Mouse (Mus musculus) left cerebral cortex, postnatal 36 days (tissue): ENCODE data around the gene Bdkrb2. TPM values are rescaled to one million over a fixed set of nuclear protein-coding genes. Genes with fewer than 3 reads are reported as not detected.

Experiments
- DNase-seq, 2 experiments: peaks; one replicate each; pipeline ENCODE4 v3.0.0; 2021 to 2022; ENCODE audit warnings: low spot score in 2 of 2, mixed read lengths in 1 of 2
- intact Hi-C: fragments of 180-260 bp; cut with DNase I; formaldehyde crosslinking; loops from one replicate; pipeline ENCODE4 v1.15.1; 2025
- total RNA-seq, 2 experiments: library from RNA; stranded (reverse); gene quantifications; 2 replicates each; pipeline ENCODE4 v1.2.3; 2021

Gene Bdkrb2
- total RNA-seq, 2 experiments from 2014 or later = 0.25 to 0.36 TPM

- intact Hi-C loops = no loop called here
- DNase-seq = no peak
Measured at GRCm38 (mm10) chr12:105545696-105546435, 17.2 kb upstream of the Bdkrb2 start.

DNA sequence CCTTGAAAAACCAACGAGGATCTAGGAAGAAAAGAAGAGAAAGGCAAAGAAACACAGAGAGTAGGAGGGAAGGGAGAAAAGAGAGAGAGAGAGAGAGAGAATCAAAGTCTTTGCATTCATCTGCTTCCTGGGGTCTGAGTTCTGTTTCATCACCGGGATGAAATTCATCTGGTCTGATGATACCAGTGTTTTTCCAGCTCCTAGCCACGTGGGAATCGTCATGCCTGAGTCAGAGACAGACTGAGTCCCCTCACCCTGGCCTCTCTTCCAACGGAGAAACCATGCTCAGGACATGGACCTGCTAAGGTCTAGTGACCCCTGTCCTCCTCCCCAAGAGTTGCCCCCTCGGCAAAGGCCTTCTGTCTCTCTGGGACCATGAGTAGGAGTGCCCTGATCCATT is 16.5 kb upstream of the Bdkrb2 start:
- intact Hi-C loops = no loop called here
- no peak for DNase-seq

DNA sequence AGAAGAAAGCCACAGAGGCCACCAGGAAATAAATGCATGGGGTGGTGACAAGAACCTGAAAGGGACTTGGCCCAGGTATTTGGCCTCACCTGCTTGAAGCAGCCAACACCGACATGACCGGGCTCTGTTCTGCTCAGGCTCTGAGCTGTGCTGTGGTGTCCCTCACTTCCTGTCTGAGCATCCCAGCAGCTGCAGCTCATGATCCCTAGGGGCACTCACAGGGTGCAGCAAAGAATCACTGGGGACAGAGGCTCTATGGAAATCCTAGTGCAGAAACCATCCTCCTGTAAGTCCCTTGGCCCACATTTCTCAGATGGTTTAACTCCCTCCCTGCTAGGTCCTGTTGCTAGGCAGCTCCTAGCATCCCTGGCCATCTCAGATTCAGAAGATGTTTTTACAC is 15.9 kb upstream of the Bdkrb2 start:
- no peak for DNase-seq

GRCm38 (mm10) chr12:105548001-105548400 is 15.0 kb upstream of the Bdkrb2 start:
- intact Hi-C loops = no loop called here
- no peak for DNase-seq

More for the DNA sequence above, 15.9 kb upstream of the Bdkrb2 start:
- intact Hi-C loops = no loop called here

DNA sequence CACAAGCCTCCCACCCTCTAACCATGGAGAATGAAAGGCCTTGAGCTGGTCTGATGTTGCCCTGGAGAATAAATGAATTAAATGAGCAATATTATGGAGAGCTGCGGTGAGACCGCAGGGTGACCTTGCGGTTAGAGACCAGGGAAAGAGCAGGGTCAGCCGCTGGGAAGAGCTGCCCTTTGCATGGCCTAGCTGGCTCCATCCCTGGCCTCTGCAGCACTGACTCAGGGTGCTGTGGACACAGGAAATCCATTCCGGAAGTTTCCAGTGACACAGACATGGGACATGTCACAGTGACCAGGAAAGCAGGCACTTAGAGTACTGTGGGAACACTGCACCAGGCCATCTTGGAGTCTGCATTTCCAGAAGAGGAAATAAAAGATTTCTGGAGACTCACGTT is 14.1 kb upstream of the Bdkrb2 start:
- DNase-seq = no peak
- intact Hi-C loops = no loop called here

GRCm38 (mm10) chr12:105549835-105550802 is 12.9 kb upstream of the Bdkrb2 start:
- intact Hi-C loops = no loop called here
- DNase-seq = no peak

DNA sequence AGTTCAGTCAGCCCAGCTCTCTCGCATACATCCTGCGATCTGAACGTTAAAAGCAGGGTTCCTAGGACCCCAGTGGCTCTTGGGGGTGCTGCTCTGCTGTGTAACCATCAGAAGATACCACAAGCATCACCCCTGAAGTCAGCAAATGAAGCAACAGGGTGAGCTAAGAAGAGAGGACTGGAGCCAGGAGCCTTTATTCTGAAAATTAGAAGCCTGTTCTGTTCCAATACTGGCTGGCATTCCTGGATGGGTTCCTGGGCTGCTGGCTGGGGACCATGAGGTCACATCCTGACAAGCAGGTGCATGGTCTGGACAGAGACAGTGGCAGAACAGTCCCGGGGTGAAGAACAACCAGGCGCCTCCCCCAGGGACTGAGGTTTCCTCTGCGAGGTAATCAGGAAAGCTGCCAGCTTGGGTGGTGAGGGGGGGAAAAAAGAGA is 11.5 kb upstream of the Bdkrb2 start:
- no peak for DNase-seq
- intact Hi-C loops = no loop called here

DNA sequence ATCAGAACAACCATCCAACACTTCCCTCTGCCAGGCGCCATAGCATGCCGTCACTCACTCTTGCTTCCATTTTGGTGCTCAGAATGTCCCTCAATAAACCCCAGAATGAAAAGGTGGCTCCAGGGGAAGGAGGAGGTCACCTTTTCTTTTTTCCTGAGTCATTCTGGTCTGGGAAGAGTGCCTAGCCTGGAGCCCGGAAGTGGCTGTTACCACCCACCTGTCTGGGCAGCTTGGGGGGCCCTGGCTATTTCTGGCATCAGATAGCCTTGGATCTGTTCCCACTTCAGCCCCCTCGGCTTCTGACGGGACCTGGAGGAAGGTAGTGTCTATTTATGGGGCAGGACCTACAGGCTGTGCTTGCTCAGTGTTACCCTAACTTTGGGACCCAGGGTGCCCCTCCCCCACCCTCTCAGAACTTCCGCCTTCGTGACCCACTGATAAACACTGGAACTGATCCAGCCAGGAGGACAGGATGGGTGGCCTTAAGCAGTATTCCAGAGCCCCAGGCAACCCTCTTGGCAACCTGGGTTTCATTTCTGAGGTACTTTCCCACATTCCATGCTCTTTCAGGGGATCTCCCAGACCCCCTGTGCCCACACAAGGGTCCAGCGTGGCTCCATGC is 8.8 kb upstream of the Bdkrb2 start:
- no peak for DNase-seq

GRCm38 (mm10) chr12:105555172-105555571 is 7.9 kb upstream of the Bdkrb2 start:
- intact Hi-C loops = no loop called here
- DNase-seq = no peak

More for the DNA sequence above, 8.8 kb upstream of the Bdkrb2 start:
- intact Hi-C loops = no loop called here

- intact Hi-C loops = no loop called here
- DNase-seq = no peak
Measured at GRCm38 (mm10) chr12:105557250-105557925, 5.6 kb upstream of the Bdkrb2 start.

DNA sequence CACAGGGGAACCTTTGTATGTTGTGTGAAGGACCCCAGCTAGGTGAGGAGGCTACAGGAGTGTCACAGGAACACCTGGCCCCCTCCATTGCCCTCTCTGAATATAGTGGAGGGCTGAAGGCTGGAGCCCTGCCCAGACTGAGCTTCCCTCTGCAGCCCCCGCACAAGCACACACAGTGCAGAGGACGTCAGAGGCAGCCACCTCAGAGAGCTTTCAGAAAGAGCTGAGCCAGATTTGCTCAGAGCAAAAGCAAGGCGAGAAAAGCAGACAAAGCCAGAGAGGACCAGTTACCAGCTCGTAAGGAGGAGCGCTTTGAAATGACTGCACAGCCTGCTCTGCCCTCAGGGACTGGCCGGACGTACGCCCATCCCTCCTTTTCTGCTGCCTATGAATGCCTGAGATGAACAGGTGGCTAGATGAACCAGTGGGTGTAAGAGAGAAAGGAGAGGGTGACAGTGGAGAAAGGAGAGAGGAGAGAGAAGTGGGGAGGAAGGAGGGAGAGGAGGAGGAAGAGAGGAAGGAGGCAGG is 2.0 kb upstream of the Bdkrb2 start:
- DNase-seq = peak; percentile 26 to 66
- intact Hi-C loops = no loop called here

- intact Hi-C loops = no loop called here
- DNase-seq = no peak
Measured at GRCm38 (mm10) chr12:105562056-105562820, 788 bp upstream of the Bdkrb2 start.

DNA sequence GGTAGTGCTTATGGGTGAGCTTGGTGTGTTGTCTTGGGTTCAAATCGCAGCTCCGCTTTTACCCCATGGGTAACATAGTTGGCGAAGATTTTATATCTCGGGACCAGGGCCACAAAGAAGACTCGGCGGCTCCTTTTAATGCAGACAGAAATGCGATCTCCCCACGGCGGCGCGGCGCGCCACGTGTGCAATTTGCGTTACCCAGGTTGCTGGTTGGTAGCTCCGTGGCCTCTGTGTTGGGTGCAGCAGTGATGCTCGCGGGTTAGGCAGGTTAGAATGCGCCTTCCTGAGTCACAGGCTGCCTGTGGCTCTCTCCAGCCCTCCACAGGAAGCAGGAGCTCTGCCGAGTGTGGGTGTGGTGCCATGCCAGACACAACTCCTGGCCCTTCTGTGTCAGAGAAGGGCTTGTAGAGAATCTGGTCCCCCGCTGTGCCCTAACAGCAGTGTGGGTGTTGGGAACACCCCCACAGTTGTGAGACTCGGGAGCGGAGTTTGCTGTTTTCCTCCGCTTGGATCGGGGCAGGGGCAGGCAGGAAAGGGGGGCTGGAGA is 775 bp downstream of the Bdkrb2 start:
- intact Hi-C loops = no loop called here
- no peak for DNase-seq

- no peak for DNase-seq
- intact Hi-C loops = no loop called here
Measured at GRCm38 (mm10) chr12:105565221-105565620, 2.2 kb downstream of the Bdkrb2 start.

GRCm38 (mm10) chr12:105571867-105572266 is 8.8 kb downstream of the Bdkrb2 start:
- DNase-seq = no peak
- intact Hi-C loops = no loop called here

GRCm38 (mm10) chr12:105572622-105573021 is 9.6 kb downstream of the Bdkrb2 start:
- intact Hi-C loops = no loop called here
- DNase-seq = no peak

- DNase-seq = no peak
- intact Hi-C loops = no loop called here
Measured at GRCm38 (mm10) chr12:105574356-105574755, 11.3 kb downstream of the Bdkrb2 start.

DNA sequence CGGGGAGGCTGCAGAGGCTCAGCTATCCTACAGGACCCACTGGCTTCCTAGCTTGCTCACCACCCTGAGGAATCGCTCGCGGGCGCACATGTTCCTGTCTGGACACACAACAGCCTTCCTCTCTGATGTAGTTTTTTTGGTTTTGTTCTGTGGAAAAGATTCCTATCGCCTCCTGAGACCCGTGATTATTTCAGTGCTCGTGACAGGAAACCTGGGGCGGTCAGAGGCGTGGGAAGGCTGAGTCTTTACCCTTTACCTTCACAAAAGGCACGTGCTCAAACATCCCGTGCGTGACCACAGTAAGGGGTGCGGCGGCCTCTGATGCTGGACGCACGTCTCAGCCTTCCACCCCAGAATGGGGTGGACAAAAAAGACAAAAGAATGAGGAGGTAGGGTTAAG is 17.5 kb downstream of the Bdkrb2 start:
- no peak for DNase-seq
- intact Hi-C loops = loop anchor here (10.0 kb wide), 1 partner anchor 146 kb away; no protein-coding TSS in a partner anchor
